Mouse (Mus musculus): ENCODE measurements around the gene Snrnp70. TPM values are rescaled to one million over a fixed set of nuclear protein-coding genes. Genes with fewer than 3 reads are reported as not detected.

Snrnp70 gene
- polyA plus RNA-seq (2014; fragmentation: Illumina TruSeq; extraction: RNeasy Lipid Tissue Mini Kit (QIAGEN cat#74804); ENCODE audit: low replicate concordance): 55.6 TPM

GRCm38 (mm10) chr7:45395578-45396336 lies at the start of gene Snrnp70:
TSS of gene Snrnp70 (minus strand) at chr7:45395742.

GRCm38 (mm10) chr7:45437521-45438276 lies 42.2 kb upstream of the Snrnp70 start, which contains the start of gene Ruvbl2:
TSS of gene Ruvbl2 (minus strand) at chr7:45438096.

GRCm38 (mm10) chr7:45434203-45435015 lies 38.9 kb upstream of the Snrnp70 start, which contains the start of gene Gys1:
TSS of gene Gys1 (plus strand) at chr7:45434844.

GRCm38 (mm10) chr7:45420615-45420919 lies 25.0 kb upstream of the Snrnp70 start, which contains the start of gene Lhb:
TSS of gene Lhb (plus strand) at chr7:45420820.

GRCm38 (mm10) chr7:45413113-45413863 lies 17.7 kb upstream of the Snrnp70 start, which contains the start of gene Ntf5:
TSS of gene Ntf5 (plus strand) at chr7:45413695.

GRCm38 (mm10) chr7:45405091-45406075 lies 9.8 kb upstream of the Snrnp70 start, which contains the start of gene Kcna7:
TSS of gene Kcna7 (plus strand) at chr7:45405653.

GRCm38 (mm10) chr7:45370475-45371311 lies 24.8 kb downstream of the Snrnp70 start, which contains the start of gene Lin7b:
TSS of gene Lin7b (minus strand) at chr7:45370583.

GRCm38 (mm10) chr7:45366652-45367019 lies 28.9 kb downstream of the Snrnp70 start, which contains the start of gene Ppfia3:
TSS of gene Ppfia3 (minus strand) at chr7:45367019.

GRCm38 (mm10) chr7:45335056-45335455 lies 60.5 kb downstream of the Snrnp70 start, which contains the start of gene Hrc:
TSS of gene Hrc (plus strand) at chr7:45335290.

GRCm38 (mm10) chr7:45333431-45333982 lies 62.0 kb downstream of the Snrnp70 start, which contains the start of gene Trpm4:
TSS of gene Trpm4 (minus strand) at chr7:45333780.

Other genes starting within 250 kb of the Snrnp70 start
- not detected for gene Pih1d1, start 241.4 kb downstream of the Snrnp70 start, polyA plus RNA-seq (2014; fragmentation: Illumina TruSeq; extraction: RNeasy Lipid Tissue Mini Kit (QIAGEN cat#74804); ENCODE audit: low replicate concordance)
- 13.8 TPM for gene Aldh16a1, start 241.2 kb downstream of the Snrnp70 start, polyA plus RNA-seq (2014; fragmentation: Illumina TruSeq; extraction: RNeasy Lipid Tissue Mini Kit (QIAGEN cat#74804); ENCODE audit: low replicate concordance)
- gene Slc17a7, start 231.8 kb downstream of the Snrnp70 start, polyA plus RNA-seq (2014; fragmentation: Illumina TruSeq; extraction: RNeasy Lipid Tissue Mini Kit (QIAGEN cat#74804); ENCODE audit: low replicate concordance): not detected
- not detected for gene Gfy, start 216.2 kb downstream of the Snrnp70 start, polyA plus RNA-seq (2014; fragmentation: Illumina TruSeq; extraction: RNeasy Lipid Tissue Mini Kit (QIAGEN cat#74804); ENCODE audit: low replicate concordance)
- not detected for gene Pth2, start 214.7 kb downstream of the Snrnp70 start, polyA plus RNA-seq (2014; fragmentation: Illumina TruSeq; extraction: RNeasy Lipid Tissue Mini Kit (QIAGEN cat#74804); ENCODE audit: low replicate concordance)
- not detected for gene Ccdc155, start 190.8 kb downstream of the Snrnp70 start, polyA plus RNA-seq (2014; fragmentation: Illumina TruSeq; extraction: RNeasy Lipid Tissue Mini Kit (QIAGEN cat#74804); ENCODE audit: low replicate concordance)
- gene Dkkl1, start 183.6 kb downstream of the Snrnp70 start, polyA plus RNA-seq (2014; fragmentation: Illumina TruSeq; extraction: RNeasy Lipid Tissue Mini Kit (QIAGEN cat#74804); ENCODE audit: low replicate concordance): not detected
- gene Tead2, start 180.0 kb downstream of the Snrnp70 start, polyA plus RNA-seq (2014; fragmentation: Illumina TruSeq; extraction: RNeasy Lipid Tissue Mini Kit (QIAGEN cat#74804); ENCODE audit: low replicate concordance): 1.7 TPM
- 2.0 TPM for gene Cd37, start 156.6 kb downstream of the Snrnp70 start, polyA plus RNA-seq (2014; fragmentation: Illumina TruSeq; extraction: RNeasy Lipid Tissue Mini Kit (QIAGEN cat#74804); ENCODE audit: low replicate concordance)
- not detected for gene Slc6a16, start 154.7 kb downstream of the Snrnp70 start, polyA plus RNA-seq (2014; fragmentation: Illumina TruSeq; extraction: RNeasy Lipid Tissue Mini Kit (QIAGEN cat#74804); ENCODE audit: low replicate concordance)
- gene Slc6a21, start 118.2 kb downstream of the Snrnp70 start, polyA plus RNA-seq (2014; fragmentation: Illumina TruSeq; extraction: RNeasy Lipid Tissue Mini Kit (QIAGEN cat#74804); ENCODE audit: low replicate concordance): not detected
- 3.0 TPM for gene Trpm4, start 62.0 kb downstream of the Snrnp70 start, polyA plus RNA-seq (2014; fragmentation: Illumina TruSeq; extraction: RNeasy Lipid Tissue Mini Kit (QIAGEN cat#74804); ENCODE audit: low replicate concordance)
- not detected for gene Hrc, start 60.5 kb downstream of the Snrnp70 start, polyA plus RNA-seq (2014; fragmentation: Illumina TruSeq; extraction: RNeasy Lipid Tissue Mini Kit (QIAGEN cat#74804); ENCODE audit: low replicate concordance)
- not detected for gene Ppfia3, start 28.7 kb downstream of the Snrnp70 start, polyA plus RNA-seq (2014; fragmentation: Illumina TruSeq; extraction: RNeasy Lipid Tissue Mini Kit (QIAGEN cat#74804); ENCODE audit: low replicate concordance)
- not detected for gene Lin7b, start 25.2 kb downstream of the Snrnp70 start, polyA plus RNA-seq (2014; fragmentation: Illumina TruSeq; extraction: RNeasy Lipid Tissue Mini Kit (QIAGEN cat#74804); ENCODE audit: low replicate concordance)
- not detected for gene Kcna7, start 9.9 kb upstream of the Snrnp70 start, polyA plus RNA-seq (2014; fragmentation: Illumina TruSeq; extraction: RNeasy Lipid Tissue Mini Kit (QIAGEN cat#74804); ENCODE audit: low replicate concordance)
- not detected for gene Ntf5, start 18.0 kb upstream of the Snrnp70 start, polyA plus RNA-seq (2014; fragmentation: Illumina TruSeq; extraction: RNeasy Lipid Tissue Mini Kit (QIAGEN cat#74804); ENCODE audit: low replicate concordance)
- not detected for gene Lhb, start 25.1 kb upstream of the Snrnp70 start, polyA plus RNA-seq (2014; fragmentation: Illumina TruSeq; extraction: RNeasy Lipid Tissue Mini Kit (QIAGEN cat#74804); ENCODE audit: low replicate concordance)
- 1.0 TPM for gene Gys1, start 39.1 kb upstream of the Snrnp70 start, polyA plus RNA-seq (2014; fragmentation: Illumina TruSeq; extraction: RNeasy Lipid Tissue Mini Kit (QIAGEN cat#74804); ENCODE audit: low replicate concordance)
- gene Ruvbl2, start 42.4 kb upstream of the Snrnp70 start, polyA plus RNA-seq (2014; fragmentation: Illumina TruSeq; extraction: RNeasy Lipid Tissue Mini Kit (QIAGEN cat#74804); ENCODE audit: low replicate concordance): not detected
- gene Ftl1, start 64.1 kb upstream of the Snrnp70 start, polyA plus RNA-seq (2014; fragmentation: Illumina TruSeq; extraction: RNeasy Lipid Tissue Mini Kit (QIAGEN cat#74804); ENCODE audit: low replicate concordance): 6.2 TPM
- gene Bax, start 71.2 kb upstream of the Snrnp70 start, polyA plus RNA-seq (2014; fragmentation: Illumina TruSeq; extraction: RNeasy Lipid Tissue Mini Kit (QIAGEN cat#74804); ENCODE audit: low replicate concordance): 1.2 TPM
- not detected for gene Tulp2, start 86.1 kb upstream of the Snrnp70 start, polyA plus RNA-seq (2014; fragmentation: Illumina TruSeq; extraction: RNeasy Lipid Tissue Mini Kit (QIAGEN cat#74804); ENCODE audit: low replicate concordance)
- not detected for gene Gm45808, start 91.1 kb upstream of the Snrnp70 start, polyA plus RNA-seq (2014; fragmentation: Illumina TruSeq; extraction: RNeasy Lipid Tissue Mini Kit (QIAGEN cat#74804); ENCODE audit: low replicate concordance)
- 1.6 TPM for gene Dhdh, start 93.1 kb upstream of the Snrnp70 start, polyA plus RNA-seq (2014; fragmentation: Illumina TruSeq; extraction: RNeasy Lipid Tissue Mini Kit (QIAGEN cat#74804); ENCODE audit: low replicate concordance)
- 48.1 TPM for gene Nucb1, start 114.7 kb upstream of the Snrnp70 start, polyA plus RNA-seq (2014; fragmentation: Illumina TruSeq; extraction: RNeasy Lipid Tissue Mini Kit (QIAGEN cat#74804); ENCODE audit: low replicate concordance)
- 0.59 TPM for gene Ppp1r15a, start 130.5 kb upstream of the Snrnp70 start, polyA plus RNA-seq (2014; fragmentation: Illumina TruSeq; extraction: RNeasy Lipid Tissue Mini Kit (QIAGEN cat#74804); ENCODE audit: low replicate concordance)
- gene Plekha4, start 130.6 kb upstream of the Snrnp70 start, polyA plus RNA-seq (2014; fragmentation: Illumina TruSeq; extraction: RNeasy Lipid Tissue Mini Kit (QIAGEN cat#74804); ENCODE audit: low replicate concordance): not detected
- not detected for gene Hsd17b14, start 159.2 kb upstream of the Snrnp70 start, polyA plus RNA-seq (2014; fragmentation: Illumina TruSeq; extraction: RNeasy Lipid Tissue Mini Kit (QIAGEN cat#74804); ENCODE audit: low replicate concordance)
- 0.93 TPM for gene Bcat2, start 174.4 kb upstream of the Snrnp70 start, polyA plus RNA-seq (2014; fragmentation: Illumina TruSeq; extraction: RNeasy Lipid Tissue Mini Kit (QIAGEN cat#74804); ENCODE audit: low replicate concordance)
- not detected for gene Fgf21, start 219.7 kb upstream of the Snrnp70 start, polyA plus RNA-seq (2014; fragmentation: Illumina TruSeq; extraction: RNeasy Lipid Tissue Mini Kit (QIAGEN cat#74804); ENCODE audit: low replicate concordance)
- not detected for gene Fut1, start 221.5 kb upstream of the Snrnp70 start, polyA plus RNA-seq (2014; fragmentation: Illumina TruSeq; extraction: RNeasy Lipid Tissue Mini Kit (QIAGEN cat#74804); ENCODE audit: low replicate concordance)
- not detected for gene Izumo1, start 226.1 kb upstream of the Snrnp70 start, polyA plus RNA-seq (2014; fragmentation: Illumina TruSeq; extraction: RNeasy Lipid Tissue Mini Kit (QIAGEN cat#74804); ENCODE audit: low replicate concordance)
- not detected for gene Rasip1, start 231.7 kb upstream of the Snrnp70 start, polyA plus RNA-seq (2014; fragmentation: Illumina TruSeq; extraction: RNeasy Lipid Tissue Mini Kit (QIAGEN cat#74804); ENCODE audit: low replicate concordance)
- gene Mamstr, start 244.2 kb upstream of the Snrnp70 start, polyA plus RNA-seq (2014; fragmentation: Illumina TruSeq; extraction: RNeasy Lipid Tissue Mini Kit (QIAGEN cat#74804); ENCODE audit: low replicate concordance): not detected

Data from small intestine, adult 10 weeks (tissue).